Mouse (Mus musculus) lung, postnatal 0 days (tissue): Measurements from ENCODE around the gene Cd300lf. TPM values are rescaled to one million over a fixed set of nuclear protein-coding genes. Genes with fewer than 3 reads are reported as not detected.

ENCODE experiments used
- ATAC-seq: fragments of 200-750 bp; cut with Nextera tagmentation; 2 replicates; pipeline ENCODE4 v1.8.0; 2017; ENCODE audit warnings: moderate library complexity
- DNase-seq: peaks from one replicate; pipeline ENCODE4 v3.0.0-alpha.2; 2016; ENCODE audit warnings: low spot score
- H3K27ac ChIP-seq: fragments of 300-500 bp; sonication (generic); 2 replicates; pipeline ENCODE4 v1.5.1; 2014; ENCODE audit warnings: antibody characterized with exemption, mild to moderate bottlenecking, low read length, mixed read lengths
- H3K27me3 ChIP-seq: fragments of 300-500 bp; sonication (generic); replicated peaks from 2 replicates; pipeline ENCODE4 v1.6.1; 2014; ENCODE audit warnings: low read length, mixed read lengths; ENCODE audit not compliant: insufficient read depth
- H3K36me3 ChIP-seq: fragments of 300-500 bp; sonication (generic); 2 replicates; pipeline ENCODE4 v1.6.1; 2014; ENCODE audit warnings: low read length, mixed read lengths; ENCODE audit not compliant: insufficient read depth
- H3K4me1 ChIP-seq: fragments of 300-500 bp; sonication (generic); 2 replicates; pipeline ENCODE4 v1.6.1; 2014; ENCODE audit warnings: antibody characterized with exemption, low read depth, low read length, mixed read lengths; ENCODE audit not compliant: insufficient read depth
- H3K4me2 ChIP-seq: fragments of 300-500 bp; sonication (generic); replicated peaks from 2 replicates; pipeline ENCODE4 v1.6.1; 2014; ENCODE audit warnings: low read depth, mild to moderate bottlenecking, low read length, moderate library complexity, mixed read lengths
- H3K4me3 ChIP-seq: fragments of 300-500 bp; sonication (generic); 2 replicates; pipeline ENCODE4 v1.5.1; 2014; ENCODE audit warnings: low read depth, low read length
- H3K9ac ChIP-seq: fragments of 300-500 bp; sonication (generic); replicated peaks from 2 replicates; pipeline ENCODE4 v1.6.1; 2014; ENCODE audit warnings: low read depth, mild to moderate bottlenecking
- H3K9me3 ChIP-seq: fragments of 300-500 bp; sonication (generic); 2 replicates; pipeline ENCODE4 v1.6.1; 2016; ENCODE audit warnings: low read length, mixed read lengths
- CTCF ChIP-seq: IDR thresholded peaks from 2 replicates; pipeline ENCODE4 v1.5.1; 2016; ENCODE audit warnings: antibody characterized with exemption, mild to moderate bottlenecking
- EP300 ChIP-seq: IDR thresholded peaks from 2 replicates; pipeline ENCODE4 v1.6.1; 2016; ENCODE audit warnings: antibody characterized with exemption, mild to moderate bottlenecking, control low read depth
- WGBS: fragments of 180-500 bp; shearing (Covaris S2); extraction: QIAGEN DNeasy Blood & Tissue Kit; methylation state at CpG from one replicate; pipeline ENCODE4 v1.1.7; 2014; 5-methylcytosine and 5-hydroxymethylcytosine counted together
- polyA plus RNA-seq: library from polyadenylated mRNA; unstranded; fragments of >200 nt; fragmentation: Nextera tagmentation; extraction: Ambion mirVana; gene quantifications from 2 replicates; pipeline ENCODE4 v1.2.1, GENCODE M21; 2015

Gene Cd300lf
- polyA plus RNA-seq, 1 experiment from 2014 or later: 13.1 TPM

DNA sequence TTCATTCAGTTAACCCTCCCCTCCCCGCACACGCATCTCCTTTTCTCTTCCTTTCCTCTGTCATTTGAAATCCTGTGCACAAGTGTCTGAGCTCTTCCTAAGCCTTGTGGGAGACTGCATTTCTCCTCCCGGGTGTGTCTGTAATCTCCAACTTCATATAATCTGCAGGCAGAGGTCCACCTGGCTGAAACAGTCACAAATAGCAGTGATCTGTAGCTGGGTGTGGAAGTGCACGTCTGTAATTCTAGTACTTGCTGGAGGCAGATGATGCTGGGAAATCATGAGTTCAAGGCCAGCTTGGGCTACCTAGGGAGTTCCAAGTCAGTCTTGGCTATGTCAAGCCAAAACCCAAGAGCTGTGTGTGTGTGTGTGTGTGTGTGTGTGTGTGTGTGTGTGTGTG, 41.7 kb downstream of the Cd300lf start:
- Histone ChIP-seq H3K36me3 (no peaks in the 10 kb centered on the region), H3K4me1 (no peaks in the 10 kb centered on the region), H3K9ac (no peak overlapping the region), H3K9me3 (0 out of 2 replicates have a peak, but pooled peaks cover 4% of the 10 kb centered on the region), H3K27me3 (peaks cover 14% of the 10 kb centered on the region; the same call in 1 of the 2 replicates), H3K4me3 (no peak overlapping the region), H3K4me2 (no peak overlapping the region), H3K27ac (no peak overlapping the region)
- ATAC-seq (no peak), DNase-seq (no peak)
- 9% methylated on average over 4 of the region's 4 CpGs for WGBS
- no peak for TF ChIP-seq EP300
- no peak for TF ChIP-seq CTCF

DNA sequence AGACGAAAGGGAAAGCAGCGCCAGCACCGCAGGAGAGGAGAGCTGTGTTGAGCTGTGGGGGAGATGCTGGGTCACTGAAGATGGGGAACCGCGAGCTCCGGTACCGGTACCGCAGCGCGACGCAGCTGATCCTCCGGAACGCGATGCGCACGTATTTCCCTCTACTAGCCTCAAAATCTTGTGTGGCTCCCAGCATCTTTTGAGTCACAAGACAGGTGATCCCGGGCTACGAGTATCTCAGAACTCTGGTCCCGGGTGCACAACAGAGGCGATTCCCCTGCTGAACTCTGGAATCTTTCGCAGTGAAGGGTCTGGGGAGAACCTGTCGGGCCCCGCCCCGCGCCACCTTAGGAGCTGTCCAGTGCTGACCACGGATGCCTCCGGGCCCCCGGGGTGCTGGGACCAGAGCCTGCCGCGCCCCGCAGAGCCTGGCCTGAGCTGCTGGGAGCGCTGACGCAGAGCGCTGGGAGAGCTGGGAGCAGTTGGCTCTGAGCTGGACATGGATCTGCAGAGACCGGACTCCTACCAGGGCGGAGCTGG, 42.4 kb downstream of the Cd300lf start, which contains the start of gene Rab37:
Gene Rab37 (plus strand): TSS at position 70 of the 540 bp plus-strand sequence.
- H3K4me2 ChIP-seq: no peak within 1 kb of the TSS
- TF ChIP-seq EP300 (no peak), CTCF (no peak)

DNA sequence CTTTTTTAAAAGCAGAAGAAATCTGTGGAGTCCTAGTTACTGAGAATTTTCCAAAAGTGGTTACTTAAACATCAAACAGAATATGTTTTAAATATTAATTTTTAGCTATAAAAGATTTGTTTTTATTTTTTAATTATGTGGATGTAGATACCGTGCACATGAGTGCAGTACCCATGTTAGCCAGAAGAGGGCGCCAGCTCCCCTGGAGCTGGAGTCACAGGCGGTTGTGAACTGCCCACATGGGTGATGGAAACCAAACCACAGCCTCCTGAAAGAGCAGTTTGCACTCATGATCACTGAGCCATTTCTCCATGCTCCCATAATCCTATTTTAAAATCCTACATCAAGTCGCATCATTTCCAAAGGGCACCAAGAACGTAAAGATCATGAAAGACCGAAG, 43.9 kb downstream of the Cd300lf start:
- Histone ChIP-seq H3K27me3 (peaks cover 14% of the 10 kb centered on the region; the same call in 1 of the 2 replicates), H3K4me2 (no peak overlapping the region), H3K9ac (no peak overlapping the region), H3K4me1 (no peaks in the 10 kb centered on the region), H3K4me3 (no peak overlapping the region), H3K27ac (no peak overlapping the region), H3K9me3 (0 out of 2 replicates have a peak, but pooled peaks cover 4% of the 10 kb centered on the region), H3K36me3 (no peaks in the 10 kb centered on the region)
- ATAC-seq: no peak
- TF ChIP-seq CTCF (peak; percentile 56), EP300 (no peak)
- no peak for DNase-seq
- WGBS: 64% methylated on average over 6 of the region's 6 CpGs

More for the DNA sequence above, 42.4 kb downstream of the Cd300lf start, which contains the start of gene Rab37:
- ATAC-seq (peak; percentile 48; the same call in 1 of the 2 replicates), DNase-seq (peak; percentile 23)
- WGBS: 2% methylated on average over 36 of the region's 36 CpGs
- Histone ChIP-seq H3K36me3 (no peaks in the 10 kb centered on the region), H3K4me1 (no peaks in the 10 kb centered on the region), H3K4me3 (no peak within 1 kb of the TSS), H3K9ac (no peak within 1 kb of the TSS), H3K27me3 (peaks cover 14% of the 10 kb centered on the region; the same call in 1 of the 2 replicates), H3K9me3 (0 out of 2 replicates have a peak, but pooled peaks cover 4% of the 10 kb centered on the region), H3K27ac (no peak within 1 kb of the TSS)

DNA sequence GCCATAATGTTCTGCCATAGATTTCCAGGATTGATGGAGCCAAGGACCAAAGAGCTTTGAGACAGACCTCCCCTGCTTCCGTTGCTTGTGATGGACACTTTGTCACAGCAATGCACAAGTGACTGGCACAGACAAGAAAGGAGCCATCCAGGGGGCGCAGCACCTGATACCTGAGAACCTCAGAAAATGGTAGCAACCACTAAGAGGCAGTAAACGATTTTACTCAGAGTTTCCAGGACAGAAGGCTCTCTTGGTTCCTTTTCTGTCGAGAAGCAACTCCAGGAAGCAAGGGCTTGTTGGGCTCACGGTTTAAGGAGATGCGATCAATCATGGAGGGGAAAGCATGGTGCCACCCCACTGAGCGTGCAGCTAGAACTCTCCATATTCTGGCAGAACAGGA, 47.6 kb downstream of the Cd300lf start:
- no peak overlapping the region for H3K27ac ChIP-seq
- no peaks in the 10 kb centered on the region for H3K36me3 ChIP-seq
- no peak for TF ChIP-seq EP300
- no peak for TF ChIP-seq CTCF
- H3K4me2 ChIP-seq: no peak overlapping the region
- no peak overlapping the region for H3K4me3 ChIP-seq
- H3K27me3 ChIP-seq: peaks cover 10% of the 10 kb centered on the region
- DNase-seq: no peak
- no peak overlapping the region for H3K9ac ChIP-seq
- H3K4me1 ChIP-seq: no peaks in the 10 kb centered on the region
- ATAC-seq: no peak
- no peaks in the 10 kb centered on the region for H3K9me3 ChIP-seq
- WGBS: 51% methylated on average over 7 of the region's 7 CpGs

DNA sequence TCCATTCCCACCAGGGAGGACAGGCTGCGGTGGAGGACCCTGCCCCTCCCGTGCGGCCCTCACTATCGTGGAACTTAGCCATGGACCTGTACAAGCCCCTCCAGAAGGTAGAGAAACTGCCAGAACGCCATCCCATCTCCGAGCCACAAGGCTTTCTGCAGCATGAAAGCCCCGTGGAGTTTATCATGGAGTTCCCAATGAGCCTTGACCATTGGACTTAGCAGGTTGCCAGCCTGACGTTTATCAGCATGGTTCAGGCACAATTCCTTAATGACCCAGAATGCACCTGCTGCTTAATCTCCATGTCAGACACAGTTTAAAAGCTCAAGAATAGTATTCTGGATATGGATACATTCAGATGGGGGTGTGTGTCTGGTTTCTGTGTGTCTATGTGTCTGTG, 48.7 kb downstream of the Cd300lf start:
- no peak for TF ChIP-seq EP300
- no peak for TF ChIP-seq CTCF
- Histone ChIP-seq H3K36me3 (no peaks in the 10 kb centered on the region), H3K27ac (no peak overlapping the region), H3K9me3 (no peaks in the 10 kb centered on the region), H3K4me3 (no peak overlapping the region), H3K27me3 (peaks cover 4% of the 10 kb centered on the region; the same call in 1 of the 2 replicates), H3K4me2 (no peak overlapping the region), H3K9ac (no peak overlapping the region), H3K4me1 (no peaks in the 10 kb centered on the region)
- 71% methylated on average over 8 of the region's 8 CpGs for WGBS
- DNase-seq (no peak), ATAC-seq (no peak)

DNA sequence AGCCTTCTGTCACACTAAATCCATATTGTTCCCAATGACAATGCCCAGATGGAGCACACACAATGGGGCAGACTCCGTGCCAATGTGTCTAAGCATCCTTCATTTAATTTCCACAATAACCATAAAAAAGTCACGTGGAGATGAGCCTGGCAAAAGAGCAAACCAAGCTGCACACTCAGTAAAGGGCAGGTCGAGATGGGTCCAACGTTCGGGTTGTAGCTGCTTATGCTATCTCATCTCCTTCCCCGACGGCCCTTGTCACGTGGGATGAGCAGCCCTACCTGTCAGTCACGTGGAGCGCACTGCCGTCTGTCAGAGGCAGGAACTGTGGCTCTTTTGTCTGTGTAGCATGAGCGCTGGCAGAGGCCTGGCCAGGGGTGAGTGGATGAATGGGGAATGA, 49.2 kb downstream of the Cd300lf start:
- Histone ChIP-seq H3K27me3 (peaks cover 4% of the 10 kb centered on the region; the same call in 1 of the 2 replicates), H3K27ac (no peak overlapping the region), H3K9ac (no peak overlapping the region), H3K9me3 (no peaks in the 10 kb centered on the region), H3K4me2 (no peak overlapping the region), H3K4me1 (no peaks in the 10 kb centered on the region), H3K36me3 (no peaks in the 10 kb centered on the region), H3K4me3 (no peak overlapping the region)
- 42% methylated on average over 12 of the region's 12 CpGs for WGBS
- DNase-seq (no peak), ATAC-seq (no peak)
- TF ChIP-seq EP300 (no peak), CTCF (no peak)
